Mouse (Mus musculus) adrenal gland (tissue): Measurements from ENCODE around the gene Eaf1.
"Not testable (repeated sequence)": the region's sequence is repeated elsewhere in the genome, so short reads cannot be mapped to it uniquely, and the experiment has no call there.

Source experiments
- intact Hi-C: fragments of 180-260 bp; cut with DNase I; formaldehyde crosslinking; loops from one replicate; pipeline ENCODE4 v1.15.1; 2025
- long read RNA-seq, 2 experiments: library from polyadenylated mRNA; unstranded; transcript quantifications; one replicate each; pipeline ENCODE4 v2.0.0; 2020; ENCODE audit warnings: borderline replicate concordance in 1 of 2; ENCODE audit not compliant: insufficient replicate concordance in 1 of 2

Gene Eaf1
- long read RNA-seq, experiment 1, full-length matches to known transcripts: 11 of 20 reads
- long read RNA-seq, experiment 1, partial matches to known transcripts: 0 of 20 reads
- long read RNA-seq, experiment 1, other reads (novel, unspliced or antisense): 9 of 20 reads
- long read RNA-seq, experiment 2, full-length matches to known transcripts: 13 of 17 reads
- long read RNA-seq, experiment 2, partial matches to known transcripts: 0 of 17 reads
- long read RNA-seq, experiment 2, other reads (novel, unspliced or antisense): 4 of 17 reads

GRCm38 (mm10) chr14:31494349-31494974 lies at the start of gene Eaf1:
Gene Eaf1, plus strand, starts transcription at chr14:31494399.
- intact Hi-C loops: no loop called here

- intact Hi-C loops: loop anchor here (5.0 kb wide), 1 partner anchor 72 kb away; no protein-coding TSS in a partner anchor
These were observed 45.2 kb upstream of the Eaf1 start for GRCm38 (mm10) chr14:31448994-31449393.

- intact Hi-C loops: not testable (repeated sequence)
These were observed 40.3 kb upstream of the Eaf1 start for GRCm38 (mm10) chr14:31453946-31454345.

- intact Hi-C loops: no loop called here
These were observed 39.2 kb upstream of the Eaf1 start for GRCm38 (mm10) chr14:31454849-31455566.

- intact Hi-C loops: no loop called here
These were observed 38.0 kb upstream of the Eaf1 start for GRCm38 (mm10) chr14:31456064-31456721.

- intact Hi-C loops: no loop called here
These were observed 36.2 kb upstream of the Eaf1 start for GRCm38 (mm10) chr14:31458006-31458405.

GRCm38 (mm10) chr14:31462226-31462625 lies 32.0 kb upstream of the Eaf1 start:
- intact Hi-C loops: not testable (repeated sequence)

GRCm38 (mm10) chr14:31462886-31463285 lies 31.3 kb upstream of the Eaf1 start:
- intact Hi-C loops: no loop called here

- intact Hi-C loops: no loop called here
These were observed 30.0 kb upstream of the Eaf1 start for GRCm38 (mm10) chr14:31464176-31464575.

- intact Hi-C loops: no loop called here
These were observed 24.5 kb upstream of the Eaf1 start for GRCm38 (mm10) chr14:31469711-31470110.

- intact Hi-C loops: loop anchor here (1.0 to 2.0 kb wide), 2 partner anchors 109 to 200 kb away; no protein-coding TSS in a partner anchor
These were observed 21.6 kb upstream of the Eaf1 start for GRCm38 (mm10) chr14:31472451-31473061.

- intact Hi-C loops: loop anchor here (1.0 to 2.0 kb wide), 2 partner anchors 110 to 200 kb away; no protein-coding TSS in a partner anchor
These were observed 20.9 kb upstream of the Eaf1 start for GRCm38 (mm10) chr14:31473297-31473696.

- intact Hi-C loops: no loop called here
These were observed 11.8 kb upstream of the Eaf1 start for GRCm38 (mm10) chr14:31482417-31482816.

GRCm38 (mm10) chr14:31486465-31486864 lies 7.7 kb upstream of the Eaf1 start:
- intact Hi-C loops: no loop called here

- intact Hi-C loops: no loop called here
These were observed 6.1 kb upstream of the Eaf1 start for GRCm38 (mm10) chr14:31488055-31488454.

GRCm38 (mm10) chr14:31493901-31494300 lies 298 bp upstream of the Eaf1 start:
- intact Hi-C loops: no loop called here

- intact Hi-C loops: no loop called here
These were observed 816 bp downstream of the Eaf1 start, which contains the start of gene Mettl6 for GRCm38 (mm10) chr14:31494975-31495455. Gene Mettl6, minus strand, starts transcription at chr14:31495040.

- intact Hi-C loops: no loop called here
These were observed 1.3 kb downstream of the Eaf1 start for GRCm38 (mm10) chr14:31495538-31495937.

- intact Hi-C loops: no loop called here
These were observed 2.0 kb downstream of the Eaf1 start for GRCm38 (mm10) chr14:31496241-31496646.

- intact Hi-C loops: no loop called here
These were observed 5.3 kb downstream of the Eaf1 start for GRCm38 (mm10) chr14:31499526-31499925.

GRCm38 (mm10) chr14:31503406-31503805 lies 9.2 kb downstream of the Eaf1 start:
- intact Hi-C loops: no loop called here
